In the genomic region with DNA sequence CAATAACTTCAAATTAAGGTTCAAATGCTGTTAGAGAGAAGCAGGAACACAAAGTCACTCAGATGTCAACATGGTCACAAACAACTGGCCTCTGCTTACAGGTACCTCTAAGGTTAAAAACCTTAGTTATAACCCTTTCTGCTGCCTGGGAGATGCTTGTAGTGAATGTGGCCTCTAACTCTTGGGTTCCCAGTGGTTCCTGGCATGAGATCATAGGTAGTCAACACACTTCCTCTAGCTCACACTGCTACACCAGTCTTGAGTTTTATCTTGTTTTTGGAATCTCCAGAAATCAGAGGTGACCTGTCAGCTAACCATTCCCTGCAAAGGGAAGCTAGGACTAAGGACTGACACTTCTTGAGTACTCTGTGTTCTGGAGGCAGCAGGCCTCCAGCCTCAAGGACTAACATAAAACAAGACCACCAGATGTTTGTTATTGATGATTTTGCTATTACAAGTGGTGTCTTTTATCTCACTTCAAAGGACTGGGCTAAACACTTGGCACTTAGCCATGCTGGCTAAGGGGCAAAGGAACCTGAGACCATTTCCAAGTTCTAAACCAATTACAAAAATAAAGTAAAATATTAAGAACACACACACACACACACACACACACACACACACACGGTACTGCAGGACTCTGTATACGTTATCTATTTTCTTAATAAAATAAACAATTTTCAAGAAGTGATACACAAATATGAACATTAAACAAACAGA, we compare ENCODE assay signal across 1 mouse cellular context.
TF ChIP-seq lines count a peak whose summit lies in the region.

No protein-coding gene starts in this region.

TF ChIP-seq in CH12.LX, 34 proteins besides CTCF, POLR2A, EP300 and RAD21:
- TF ChIP-seq POLR2AphosphoS2 (IDR thresholded peaks at IDR 0.05; ENCODE audit: low read depth, low read length): no peak
- no peak for TF ChIP-seq JUND (conservative IDR thresholded peaks at IDR 0.05; ENCODE audit: low read depth, low read length)
- TF ChIP-seq PAX5 (IDR thresholded peaks at IDR 0.05; ENCODE audit: low read length): no peak
- TF ChIP-seq E2F4 (IDR thresholded peaks at IDR 0.05; ENCODE audit: insufficient replicate concordance, low read depth, low read length): no peak
- TF ChIP-seq MEF2A (IDR thresholded peaks at IDR 0.05; ENCODE audit: borderline replicate concordance, low read depth, low read length): no peak
- TF ChIP-seq CHD1 (IDR thresholded peaks at IDR 0.05; ENCODE audit: low read depth, low read length): no peak
- TF ChIP-seq MAX (IDR thresholded peaks at IDR 0.05; ENCODE audit: low read length): no peak
- no peak for TF ChIP-seq ZMIZ1 (IDR thresholded peaks at IDR 0.05; ENCODE audit: low read depth, low read length)
- TF ChIP-seq MAFK (IDR thresholded peaks at IDR 0.05; ENCODE audit: insufficient replicate concordance, low read length): no peak
- no peak for TF ChIP-seq GABPA (IDR thresholded peaks at IDR 0.05; ENCODE audit: insufficient replicate concordance, low read depth, low read length)
- no peak for TF ChIP-seq MYC (IDR thresholded peaks at IDR 0.05; ENCODE audit: low read depth, low read length)
- no peak for TF ChIP-seq MAZ (IDR thresholded peaks at IDR 0.05; ENCODE audit: low read depth, low read length)
- TF ChIP-seq UBTF (IDR thresholded peaks at IDR 0.05; ENCODE audit: low read depth, low read length): no peak
